Mouse (Mus musculus) T-helper 17 cell (primary cell): ENCODE results near the gene H2-M5.
"Not testable (repeated sequence)": the region's sequence is repeated elsewhere in the genome, so short reads cannot be mapped to it uniquely, and the experiment has no call there.

Experiments used
- in situ Hi-C, 2 experiments: fragments of 300-600 bp; cut with MboI, MseI; formaldehyde crosslinking; loops; 1 replicate in 1 of 2; 2 replicates in 1 of 2; pipeline ENCODE4 v1.15.1; 2025; ENCODE audit warnings: high pct_unique_total_duplicates in 2 of 2

The H2-M5 gene

DNA sequence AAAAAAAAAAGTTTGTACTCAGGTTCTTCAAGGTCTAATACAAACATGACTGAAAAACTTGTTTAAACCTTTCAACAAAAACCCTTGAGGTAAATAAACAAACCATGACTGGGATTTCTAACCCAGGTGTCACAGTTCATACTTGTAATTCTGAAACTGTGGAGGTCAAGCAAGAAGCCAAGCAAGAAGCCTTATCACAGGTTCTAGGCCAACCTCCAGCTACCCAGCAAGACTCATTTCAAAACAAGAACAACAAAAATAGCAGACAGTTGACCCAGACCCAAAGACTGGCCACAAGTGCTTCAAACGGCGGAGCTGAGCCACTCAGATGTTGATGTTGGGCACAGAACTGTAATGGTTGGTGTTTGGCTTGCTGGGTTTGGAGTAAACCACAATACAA is 5.2 kb upstream of the H2-M5 start:
- in situ Hi-C loops: no loop called here

DNA sequence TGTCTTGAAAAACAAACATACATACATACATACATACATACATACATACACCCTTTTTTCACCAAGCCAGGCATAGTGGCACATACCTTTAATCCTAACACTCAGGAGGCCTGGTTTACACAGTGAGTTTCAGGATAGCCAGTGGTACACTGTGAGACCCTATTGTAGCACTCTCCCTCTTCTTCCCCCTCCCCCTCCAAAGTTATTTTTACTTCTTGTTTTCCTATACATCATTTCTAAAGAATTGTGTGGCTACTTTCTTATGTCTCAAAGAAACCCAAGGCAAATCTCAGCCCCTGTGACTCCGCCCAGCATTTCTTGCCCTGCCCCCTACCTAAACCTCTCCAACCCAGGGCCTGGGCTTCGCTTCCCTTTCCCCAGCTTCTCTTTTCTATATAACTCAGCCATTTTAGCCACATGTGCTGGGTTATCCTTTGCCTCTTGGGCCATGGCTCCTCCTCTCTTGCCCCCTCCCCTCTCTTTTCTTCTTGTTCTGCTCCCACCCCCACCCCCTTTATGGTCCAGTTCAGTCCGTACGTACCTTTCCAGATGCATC is 4.5 kb upstream of the H2-M5 start:
- in situ Hi-C loops: no loop called here

DNA sequence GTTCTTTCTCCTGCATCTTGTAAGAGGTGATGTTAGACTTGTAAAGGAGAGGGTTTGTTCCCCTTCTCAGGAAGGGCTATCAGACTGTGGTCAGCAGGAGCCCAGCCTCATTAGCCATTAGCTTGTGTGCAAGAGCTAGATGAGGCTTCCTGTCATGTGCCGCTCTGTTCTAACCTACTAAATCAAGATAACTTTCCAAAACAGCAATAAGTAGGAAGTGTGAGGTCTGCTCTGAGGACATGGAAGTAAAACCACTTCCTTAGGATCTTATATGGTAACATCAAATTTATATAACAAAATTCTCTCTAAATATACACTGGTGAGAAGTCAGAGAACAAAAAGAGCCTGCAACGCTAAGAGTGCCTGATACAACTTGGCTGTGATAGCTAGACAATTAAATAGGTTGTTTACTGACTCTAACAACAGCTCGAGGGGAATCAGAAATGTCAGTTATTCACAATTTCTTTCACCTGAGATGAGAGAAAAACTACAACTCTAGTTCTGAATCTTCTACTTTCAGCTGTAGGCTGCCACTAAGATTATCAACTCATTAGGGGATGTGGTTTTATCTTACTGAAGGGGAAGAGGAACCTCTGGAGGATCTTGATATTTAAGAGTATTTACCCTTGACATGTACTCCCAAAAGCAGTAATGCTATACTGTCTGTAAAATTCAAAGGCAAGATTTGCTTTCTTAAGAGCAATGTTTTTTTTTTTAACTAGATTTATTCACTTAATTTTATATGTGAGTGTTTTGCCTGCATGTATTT is 3.2 kb upstream of the H2-M5 start:
- in situ Hi-C loops: no loop called here

DNA sequence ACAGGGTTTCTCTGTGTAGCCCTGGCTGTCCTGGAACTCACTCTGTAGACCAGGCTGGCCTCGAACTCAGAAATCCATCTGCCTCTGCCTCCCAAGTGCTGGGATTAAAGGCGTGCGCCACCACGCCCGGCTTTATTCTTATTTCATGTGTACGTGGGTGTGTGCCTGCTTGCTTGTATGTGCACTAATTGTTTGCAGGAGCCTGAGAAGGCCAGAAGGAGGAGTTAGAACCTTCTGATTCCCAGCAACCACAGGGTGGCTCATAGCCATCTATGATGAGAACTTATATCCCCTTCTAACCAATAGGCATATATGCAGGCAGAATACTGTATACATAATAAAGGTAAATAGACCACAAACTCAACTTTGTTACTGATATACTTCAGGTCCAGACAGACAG is 1.3 kb upstream of the H2-M5 start:
- in situ Hi-C loops: not testable (repeated sequence)

DNA sequence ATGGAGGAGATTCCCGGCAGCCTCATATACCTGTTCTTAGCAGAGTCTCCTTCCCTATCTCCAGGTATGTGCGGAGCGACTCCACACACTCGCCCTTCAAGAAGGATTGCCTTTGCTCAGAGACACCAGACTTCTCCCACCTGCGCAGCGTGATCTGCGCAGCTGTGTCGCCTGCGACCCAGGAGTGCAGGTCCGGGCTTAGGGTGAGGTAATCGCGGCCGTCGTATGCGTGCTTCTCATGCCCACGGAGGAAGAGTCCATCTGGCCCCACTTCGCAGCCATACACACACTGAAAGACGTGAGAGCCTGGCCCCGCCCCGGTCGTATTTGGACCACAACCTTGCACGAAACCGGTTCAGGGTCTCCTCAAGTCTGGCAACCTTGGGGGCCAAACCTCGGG is 862 bp downstream of the H2-M5 start:
- in situ Hi-C loops: no loop called here

DNA sequence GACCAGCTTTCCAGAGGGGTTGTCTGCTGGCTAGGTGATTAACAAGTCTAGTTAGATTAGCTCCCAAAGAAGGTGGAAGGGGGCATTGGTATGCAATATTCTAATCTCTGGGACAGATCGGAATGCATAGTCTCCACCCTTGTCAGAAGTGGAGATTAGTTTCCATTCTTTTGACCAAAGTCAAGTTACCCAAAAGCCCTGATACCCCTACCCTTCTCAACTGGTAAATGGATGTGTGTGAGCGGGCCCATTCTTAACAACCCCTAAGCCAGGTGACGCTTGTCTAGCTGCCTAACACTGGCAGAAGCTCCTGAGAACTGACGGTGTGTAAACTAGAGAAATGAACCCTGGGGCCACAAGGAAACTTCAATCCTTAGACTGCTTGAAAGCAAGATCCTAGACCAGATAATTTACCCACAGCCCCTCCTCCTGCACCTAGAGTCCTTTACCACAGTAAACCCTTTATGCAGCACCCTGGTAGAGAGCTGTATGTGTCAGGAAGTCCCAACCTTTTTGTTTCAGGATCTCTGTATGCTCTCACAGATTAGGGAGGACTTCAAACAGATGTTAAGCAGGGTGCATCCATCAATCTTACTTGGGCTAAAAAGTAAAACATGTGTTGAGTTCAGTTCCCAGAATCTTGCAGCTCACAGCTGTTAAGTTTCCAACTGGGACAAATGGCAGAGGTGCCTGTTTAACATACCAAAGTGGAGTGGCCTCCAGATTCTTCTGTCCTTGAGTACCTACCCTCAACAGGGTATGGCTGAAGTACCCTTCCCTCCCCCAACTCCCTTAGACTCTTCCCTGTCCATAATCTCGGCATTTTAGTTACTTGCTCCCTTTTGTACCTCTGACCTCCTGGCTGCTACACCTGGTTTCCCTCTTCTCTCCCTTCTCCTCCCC is 6.8 kb downstream of the H2-M5 start:
- in situ Hi-C loops: no loop called here

DNA sequence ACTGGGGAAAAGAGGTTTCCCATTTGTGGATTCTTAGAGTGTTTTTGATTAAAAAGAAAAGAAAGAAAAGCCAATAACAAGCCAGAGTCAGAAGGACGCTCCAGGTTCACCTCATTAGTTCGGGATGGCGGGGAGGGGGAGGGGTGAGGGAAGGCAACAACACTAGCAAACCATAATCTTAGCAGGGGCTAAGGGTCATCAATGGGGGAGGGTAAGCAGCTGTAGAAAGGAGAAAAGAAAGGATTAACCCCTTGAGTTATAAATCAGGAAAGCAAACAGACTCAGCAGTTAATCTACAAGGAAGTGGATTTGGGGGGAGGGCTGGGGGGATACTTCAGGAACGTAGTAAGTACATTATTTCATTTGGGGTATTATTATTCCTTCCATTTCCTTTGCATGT is 7.5 kb downstream of the H2-M5 start:
- in situ Hi-C loops: no loop called here

DNA sequence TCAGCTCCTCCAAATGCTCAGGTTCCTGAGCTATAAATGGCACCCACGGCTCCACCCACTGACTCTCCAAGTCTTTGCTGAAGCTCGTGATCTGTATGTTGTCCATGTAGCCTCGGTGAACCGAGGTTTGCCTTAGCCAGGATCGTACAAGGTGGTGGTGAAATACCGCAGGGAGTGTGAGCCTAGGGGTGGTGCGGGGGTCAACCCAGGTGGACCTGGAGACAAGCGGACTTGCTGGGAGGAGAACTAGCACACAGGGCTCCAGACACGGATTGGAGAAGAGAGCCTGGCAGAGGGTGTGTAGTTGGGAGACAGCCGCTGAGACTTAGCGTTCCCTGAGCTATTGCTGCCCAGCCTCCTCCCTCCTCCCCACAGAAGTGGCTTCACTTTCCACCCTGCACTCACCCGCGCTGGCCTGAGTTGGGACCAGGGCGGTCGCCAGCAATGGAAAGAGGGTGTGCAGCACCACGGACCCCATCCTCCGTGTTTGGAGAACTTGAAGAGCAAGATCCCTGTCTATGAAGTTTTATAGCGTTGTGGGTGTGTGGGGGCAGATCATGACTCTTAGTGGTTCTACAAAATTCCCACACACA is 8.0 kb downstream of the H2-M5 start, which contains the start of gene 2410137M14Rik:
Gene 2410137M14Rik, minus strand, starts transcription at position 17 of the 593 bp plus-strand sequence.
- in situ Hi-C loops: no loop called here

DNA sequence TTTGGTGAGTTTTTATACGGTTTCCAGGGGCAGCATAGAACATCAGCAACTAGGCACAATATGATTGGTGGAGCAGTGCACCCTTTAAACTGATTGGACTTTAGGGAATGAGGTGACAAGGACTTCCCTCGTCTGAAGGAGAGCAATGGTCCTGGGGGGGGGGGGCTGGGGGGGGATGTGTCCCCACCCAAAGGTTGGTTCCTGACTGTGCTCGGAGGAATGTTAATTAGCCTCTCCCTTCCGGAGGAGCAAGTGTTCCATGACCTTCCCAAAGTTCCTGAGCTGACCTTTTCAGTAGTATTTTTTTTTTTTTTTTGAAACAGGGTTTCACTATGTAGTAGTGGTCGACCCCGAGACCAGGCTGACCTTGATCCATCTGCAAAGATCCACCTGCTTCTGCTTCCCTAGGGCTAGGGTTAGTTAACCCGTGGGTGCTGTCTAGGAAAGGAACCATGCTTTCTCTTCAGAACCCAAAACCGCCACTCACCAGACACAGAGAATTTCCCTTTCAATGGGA is 16.0 kb downstream of the H2-M5 start:
- in situ Hi-C loops: no loop called here

DNA sequence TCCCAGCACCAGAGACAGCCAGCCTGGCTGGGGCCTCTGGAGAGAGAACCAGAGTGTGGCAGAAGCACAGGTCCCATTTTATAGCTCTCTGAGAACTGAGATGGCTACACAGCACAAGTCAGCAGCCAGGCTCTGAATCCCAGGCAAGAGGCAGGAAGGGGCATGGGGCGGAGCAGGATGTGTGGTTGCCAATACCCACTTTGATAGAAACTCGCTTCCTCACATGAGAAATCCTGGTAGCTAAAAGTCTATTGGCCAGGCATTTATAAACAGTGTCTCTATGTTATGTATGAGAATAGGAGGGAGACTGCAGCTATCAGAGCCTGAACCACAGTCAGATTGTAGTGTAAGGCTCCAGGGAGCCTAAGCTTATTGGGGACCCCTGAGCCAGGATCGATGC is 16.5 kb downstream of the H2-M5 start:
- in situ Hi-C loops: no loop called here

DNA sequence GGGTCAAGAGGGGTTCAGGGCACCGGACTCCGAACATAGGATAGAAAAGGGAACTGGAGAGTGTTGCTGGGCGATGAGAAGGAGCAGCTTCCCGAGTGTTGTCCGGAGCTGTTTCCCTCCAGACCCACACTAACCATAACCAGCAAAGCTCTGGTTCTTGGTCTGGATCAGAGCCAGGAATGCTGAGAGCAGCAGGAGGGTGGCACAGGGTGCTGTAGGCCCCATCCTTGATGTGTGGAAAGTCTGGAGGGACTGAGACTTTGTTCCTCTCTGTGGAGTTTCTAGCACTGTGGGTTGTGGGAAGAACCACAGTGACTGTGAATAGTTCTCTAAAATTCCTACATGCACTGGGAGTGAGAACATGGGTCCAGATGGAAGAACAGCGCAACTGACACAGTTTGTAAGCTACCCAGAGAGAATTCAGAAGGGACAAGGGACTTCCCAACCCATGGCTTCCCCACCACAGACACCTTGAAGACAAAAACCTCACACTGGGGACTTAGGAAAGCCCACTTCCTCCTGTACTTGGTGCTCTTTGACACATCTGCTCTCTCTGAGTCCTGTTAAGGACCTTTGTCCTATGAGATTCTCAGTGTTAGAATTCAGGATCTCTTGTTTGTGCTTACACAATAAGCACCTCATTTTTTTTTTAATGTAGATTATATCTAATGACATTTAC is 18.0 kb downstream of the H2-M5 start:
- in situ Hi-C loops: no loop called here

DNA sequence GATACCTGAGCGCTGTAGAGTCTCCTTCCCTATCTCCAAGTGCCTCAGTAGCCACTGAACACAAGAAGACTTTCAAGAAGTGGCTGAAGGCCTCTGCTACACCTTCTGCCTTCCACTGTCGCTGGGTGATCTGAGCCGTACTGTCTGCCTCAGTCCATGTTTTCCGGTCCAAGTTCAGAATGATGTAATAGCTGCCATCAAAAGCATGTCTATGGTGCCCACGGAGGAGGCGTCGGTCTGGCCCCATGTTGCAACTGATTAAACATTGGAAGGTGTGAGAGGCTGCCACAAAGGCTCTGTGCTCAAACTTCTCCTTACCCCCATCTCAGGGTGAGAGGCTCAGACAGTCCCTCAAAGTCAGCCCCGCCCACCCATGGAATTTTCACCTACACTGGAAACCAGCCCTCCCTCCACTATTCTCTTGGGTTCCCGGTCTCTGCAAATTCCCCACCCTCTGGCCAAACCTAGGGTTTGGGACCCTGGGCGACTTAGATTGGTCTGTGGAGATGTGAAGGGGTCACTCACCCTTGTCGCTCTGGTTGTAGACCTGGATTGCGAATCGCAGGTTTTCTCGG is 18.9 kb downstream of the H2-M5 start:
- in situ Hi-C loops: no loop called here

DNA sequence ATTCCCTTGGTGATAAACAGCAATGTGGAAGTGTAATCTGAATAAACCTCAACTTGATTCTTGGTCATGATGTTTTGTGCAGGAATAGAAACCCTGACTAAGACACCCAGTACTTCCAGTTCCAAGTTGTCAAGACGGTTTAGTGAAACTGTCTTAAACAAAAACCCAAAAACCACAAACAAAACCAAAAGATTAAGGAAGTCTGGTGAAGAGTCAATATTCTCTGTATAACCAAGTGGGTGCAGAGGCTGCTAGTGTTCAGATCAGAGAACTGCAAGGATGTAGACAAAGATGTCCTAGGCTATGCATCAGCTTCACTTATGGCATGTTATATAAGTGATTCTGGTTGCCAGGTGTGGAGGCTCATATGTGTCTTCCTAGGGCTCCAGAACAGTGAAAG is 22.5 kb downstream of the H2-M5 start:
- in situ Hi-C loops: loop anchor here in 1 of 2 experiments (5.0 kb wide), 1 partner anchor 80 kb away; the partner anchor contains the start of gene Gabbr1

DNA sequence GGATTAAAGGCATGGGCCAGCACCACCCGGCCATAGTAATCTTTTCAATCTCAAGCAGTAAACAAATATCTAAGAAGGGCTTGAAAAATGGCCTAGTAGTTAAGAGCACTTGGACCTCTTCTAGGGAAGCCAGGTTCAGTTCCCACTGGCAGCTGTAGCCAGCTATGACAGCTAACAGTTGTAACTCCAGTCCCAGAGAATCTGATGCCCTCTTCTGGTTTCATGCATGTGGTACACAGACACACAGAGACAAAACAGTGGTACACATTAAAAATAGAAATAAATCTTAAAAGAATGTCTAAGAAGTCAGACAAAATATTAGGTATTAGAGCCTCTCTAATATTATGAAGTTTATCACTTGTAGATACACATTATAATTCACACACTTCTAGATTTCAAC is 28.2 kb downstream of the H2-M5 start:
- in situ Hi-C loops: no loop called here

DNA sequence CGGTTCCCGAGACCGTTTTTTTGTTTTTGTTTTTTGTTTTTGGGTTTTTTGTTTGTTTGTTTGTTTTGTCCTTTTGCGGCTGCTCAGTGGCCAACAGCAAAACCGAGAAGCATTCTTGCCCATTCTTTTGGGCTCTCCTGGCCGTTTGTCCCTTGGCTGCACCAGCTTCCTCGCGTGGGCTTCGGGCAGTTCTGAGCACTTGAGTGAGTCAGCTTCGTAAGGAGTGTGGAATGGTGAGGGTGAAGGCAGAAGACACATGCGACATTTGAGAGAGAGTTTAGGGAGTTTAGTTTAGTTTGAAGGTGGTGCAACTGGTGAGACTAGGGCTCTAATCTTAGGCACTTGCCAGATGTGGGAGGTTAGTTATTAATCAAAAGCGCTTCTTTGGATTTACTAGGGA is 30.5 kb downstream of the H2-M5 start:
- in situ Hi-C loops: no loop called here

DNA sequence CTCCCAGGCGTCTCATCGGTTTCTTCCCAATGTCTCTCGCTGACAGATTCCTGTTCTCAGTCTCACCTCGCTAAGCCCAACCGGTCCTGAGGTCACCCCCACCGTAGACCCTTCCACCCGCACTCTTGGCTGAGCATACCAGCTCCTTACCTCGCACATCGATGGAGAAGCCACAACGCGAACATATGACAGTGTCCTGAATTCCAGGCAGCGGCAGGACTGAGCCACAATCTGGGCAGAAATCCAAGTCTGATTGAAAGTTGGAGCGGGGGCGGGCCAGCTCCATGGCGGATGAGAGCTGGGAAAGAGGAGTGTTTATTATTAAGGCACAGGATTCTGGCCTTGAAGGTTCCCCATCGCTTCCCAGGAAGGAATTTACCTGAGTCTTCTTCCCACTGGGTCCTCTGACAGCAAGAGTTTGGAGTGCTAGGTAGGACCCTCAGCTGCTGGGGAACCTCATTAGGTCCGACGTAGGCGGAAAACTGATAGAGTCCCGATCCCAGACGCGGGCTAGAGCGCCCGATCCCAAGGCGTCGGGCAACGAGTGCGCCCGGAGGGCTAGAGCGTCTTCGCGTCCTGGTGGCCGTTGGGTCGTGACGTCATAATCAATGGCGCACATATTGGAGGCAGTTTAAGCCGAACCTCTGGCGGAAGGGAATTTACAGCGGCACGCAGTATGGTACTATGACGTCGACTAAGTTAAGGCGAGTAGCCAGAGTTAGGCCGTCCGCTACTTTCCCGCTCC is 31.2 kb downstream of the H2-M5 start, which contains the start of the genes Znrd1 and Znrd1as:
Gene Znrd1, minus strand, starts transcription at position 561 of the 745 bp plus-strand sequence.
Gene Znrd1as, plus strand, starts transcription at position 594 of the 745 bp plus-strand sequence.
- in situ Hi-C loops: no loop called here

DNA sequence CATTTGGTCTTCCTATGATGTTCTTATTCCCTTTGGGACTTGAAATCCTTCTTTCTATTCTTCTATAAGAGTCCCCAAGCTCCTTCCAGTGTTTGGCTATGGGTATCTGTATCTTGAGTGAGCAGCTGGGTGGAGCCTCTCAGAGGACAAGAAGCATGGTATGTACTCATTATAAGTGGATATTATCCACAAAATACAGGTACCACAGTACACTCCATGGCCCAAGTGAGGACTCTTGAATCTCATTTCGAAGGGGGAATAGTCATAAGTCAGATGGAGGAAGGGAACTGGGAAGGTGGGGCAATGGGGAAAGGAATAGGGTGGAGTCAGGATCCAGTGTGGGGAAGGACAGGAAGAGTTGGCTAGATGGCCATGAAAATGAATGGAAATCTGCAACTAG is 36.3 kb downstream of the H2-M5 start:
- in situ Hi-C loops: loop anchor here (5.0 kb wide), 2 partner anchors 74 to 681 kb away; partner anchors contain the start of gene Trim39 (in 1 of the 2)

DNA sequence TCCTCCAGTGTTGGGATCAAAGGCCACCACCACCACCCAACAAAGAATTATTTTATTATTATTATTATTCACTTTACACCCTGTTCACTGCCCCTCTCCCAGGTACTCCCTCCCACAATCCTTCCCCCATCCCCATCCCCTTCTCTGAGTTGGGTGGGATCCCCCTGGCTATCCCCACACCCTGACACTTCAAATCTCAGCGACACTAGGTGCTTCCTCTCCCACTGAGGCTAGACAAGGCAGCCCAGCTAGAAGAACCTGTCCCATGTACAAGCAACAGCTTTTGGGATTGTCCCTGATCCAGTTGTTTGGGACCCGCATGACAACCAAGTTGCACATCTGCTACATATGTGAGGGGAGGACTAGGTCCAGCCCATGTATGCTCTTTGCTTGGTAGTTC is 36.7 kb downstream of the H2-M5 start:
- in situ Hi-C loops: loop anchor here (5.0 kb wide), 2 partner anchors 75 to 680 kb away; partner anchors contain the start of gene Trim39 (in 1 of the 2)
